Mouse (Mus musculus): Measurements from ENCODE around the gene Zswim1. TPM values are rescaled to one million over a fixed set of nuclear protein-coding genes. Genes with fewer than 3 reads are reported as not detected.
"Not testable (repeated sequence)": the region's sequence is repeated elsewhere in the genome, so short reads cannot be mapped to it uniquely, and the experiment has no call there.

Zswim1 gene
- polyA plus RNA-seq, 3 experiments from 2014 or later, result 17.5 to 25.7 (median 22.5) TPM

- no peak for ATAC-seq
Observed at GRCm38 (mm10) chr2:164829090-164829489, 6.6 kb downstream of the Zswim1 start.

- no peak for ATAC-seq
Observed at GRCm38 (mm10) chr2:164831029-164831428, 8.5 kb downstream of the Zswim1 start.

GRCm38 (mm10) chr2:164832032-164832747, 9.7 kb downstream of the Zswim1 start:
- no peak for ATAC-seq

GRCm38 (mm10) chr2:164832748-164833301, 10.3 kb downstream of the Zswim1 start, which contains the start of gene Ctsa:
Gene Ctsa (plus strand): TSS chr2:164832873.
- peak; percentile 85 for ATAC-seq

GRCm38 (mm10) chr2:164833314-164833959, 11.0 kb downstream of the Zswim1 start, which contains the start of gene Neurl2:
Gene Neurl2 (minus strand): TSS chr2:164833456.
- ATAC-seq, result peak; percentile 68

GRCm38 (mm10) chr2:164834531-164834930, 12.0 kb downstream of the Zswim1 start:
- ATAC-seq, result no peak

GRCm38 (mm10) chr2:164835164-164835563, 12.7 kb downstream of the Zswim1 start:
- no peak for ATAC-seq

GRCm38 (mm10) chr2:164845782-164846181, 23.3 kb downstream of the Zswim1 start:
- ATAC-seq, result no peak

GRCm38 (mm10) chr2:164850061-164850460, 27.6 kb downstream of the Zswim1 start:
- peak; percentile 97 for ATAC-seq

GRCm38 (mm10) chr2:164855572-164855971, 33.1 kb downstream of the Zswim1 start:
- not testable (repeated sequence) for ATAC-seq

- ATAC-seq, result peak; percentile 42
Observed at GRCm38 (mm10) chr2:164856309-164857100, 34.0 kb downstream of the Zswim1 start.

GRCm38 (mm10) chr2:164857101-164857821, 34.8 kb downstream of the Zswim1 start, which contains the start of gene Pltp:
Gene Pltp (minus strand): TSS chr2:164857711.
- peak; percentile 78 for ATAC-seq

- no peak for ATAC-seq
Observed at GRCm38 (mm10) chr2:164857842-164858553, 35.5 kb downstream of the Zswim1 start.

GRCm38 (mm10) chr2:164859155-164859554, 36.7 kb downstream of the Zswim1 start:
- ATAC-seq, result no peak

- ATAC-seq, result no peak
Observed at GRCm38 (mm10) chr2:164859640-164860432, 37.4 kb downstream of the Zswim1 start.

GRCm38 (mm10) chr2:164861094-164861493, 38.6 kb downstream of the Zswim1 start:
- no peak for ATAC-seq

- ATAC-seq, result no peak
Observed at GRCm38 (mm10) chr2:164862179-164862861, 39.8 kb downstream of the Zswim1 start.

GRCm38 (mm10) chr2:164863411-164863810, 40.9 kb downstream of the Zswim1 start:
- not testable (repeated sequence) for ATAC-seq

- no peak for ATAC-seq
Observed at GRCm38 (mm10) chr2:164864593-164864992, 42.1 kb downstream of the Zswim1 start.

Data from inflammation-experienced regulatory T-cells, adult 6 months (primary cell).